Mouse (Mus musculus) small intestine, adult 2 months (tissue): Measurements from ENCODE around the gene Ptpn13. TPM values are rescaled to one million over a fixed set of nuclear protein-coding genes. Genes with fewer than 3 reads are reported as not detected.

Experiments used
- H3K27ac ChIP-seq: fragments of 200-500 bp; 2 replicates; pipeline ENCODE4 v1.5.1; 2012; ENCODE audit warnings: low read depth, low read length, control low read depth, inconsistent platforms; ENCODE audit not compliant: insufficient read depth
- H3K27me3 ChIP-seq: fragments of 200-500 bp; 2 replicates; pipeline ENCODE4 v1.6.1; 2012; ENCODE audit warnings: mild to moderate bottlenecking, moderate library complexity, low read length, inconsistent platforms; ENCODE audit not compliant: control insufficient read depth, insufficient read depth
- H3K36me3 ChIP-seq: fragments of 200-500 bp; 2 replicates; pipeline ENCODE4 v1.6.1; 2012; ENCODE audit warnings: mild to moderate bottlenecking, low read length, control low read depth, inconsistent platforms; ENCODE audit not compliant: control insufficient read depth, insufficient read depth
- H3K4me1 ChIP-seq: fragments of 200-500 bp; 2 replicates; pipeline ENCODE4 v1.6.1; 2012; ENCODE audit warnings: low read length, inconsistent platforms, mixed read lengths; ENCODE audit not compliant: control insufficient read depth, insufficient read depth, insufficient read length
- H3K4me3 ChIP-seq: fragments of 200-500 bp; 2 replicates; pipeline ENCODE4 v1.5.1; 2012; ENCODE audit warnings: low read depth, mild to moderate bottlenecking, control low read depth, inconsistent platforms, low read length, moderate library complexity
- CTCF ChIP-seq: fragments of 200-500 bp; IDR thresholded peaks from 2 replicates; pipeline ENCODE4 v1.5.1; 2012; ENCODE audit warnings: low read depth, mild to moderate bottlenecking, control low read depth, inconsistent platforms, low read length, moderate library complexity, mixed read lengths; ENCODE audit not compliant: insufficient replicate concordance, insufficient read length; ENCODE audit errors: extremely low read depth
- POLR2A ChIP-seq: fragments of 200-500 bp; IDR thresholded peaks from 2 replicates; pipeline ENCODE4 v1.6.1; 2012; ENCODE audit warnings: low read depth, mild to moderate bottlenecking, control low read depth, inconsistent platforms, low read length, moderate library complexity
- WGBS: fragments of 180-500 bp; shearing (Covaris S2); methylation state at CpG from one replicate; pipeline ENCODE4 v1.1.7; 2018; 5-methylcytosine and 5-hydroxymethylcytosine counted together
- polyA plus RNA-seq: library from polyadenylated mRNA; depleted of rRNA; stranded (reverse); fragments of >200 nt; gene quantifications from 2 replicates; pipeline ENCODE4 v1.2.3, GENCODE M21; 2012

Gene Ptpn13
- polyA plus RNA-seq, 1 experiment, result 1.2 TPM

- no peaks in the 10 kb centered on the region for H3K36me3 ChIP-seq
- H3K27me3 ChIP-seq, result no peaks in the 10 kb centered on the region
- H3K4me1 ChIP-seq, result peaks cover 5% of the 10 kb centered on the region; the same call in 1 of the 2 replicates
- no peak overlapping the region for H3K4me3 ChIP-seq
- H3K27ac ChIP-seq, result no peak overlapping the region
- 80% methylated on average over 7 of the region's 7 CpGs for WGBS
- TF ChIP-seq CTCF, result no peak
- TF ChIP-seq POLR2A, result no peak
Observed at GRCm38 (mm10) chr5:103384021-103384420, 41.0 kb upstream of the Ptpn13 start.

- Histone ChIP-seq H3K36me3 (no peaks in the 10 kb centered on the region), H3K27ac (no peak overlapping the region), H3K4me3 (no peak overlapping the region), H3K27me3 (no peaks in the 10 kb centered on the region), H3K4me1 (peaks cover 5% of the 10 kb centered on the region; the same call in 1 of the 2 replicates)
- no peak for TF ChIP-seq POLR2A
- TF ChIP-seq CTCF, result no peak
- WGBS, result 17% methylated on average over 8 of the region's 8 CpGs
Observed at GRCm38 (mm10) chr5:103387540-103388026, 37.4 kb upstream of the Ptpn13 start.

GRCm38 (mm10) chr5:103389415-103389814, 35.6 kb upstream of the Ptpn13 start:
- Histone ChIP-seq H3K4me3 (no peak overlapping the region), H3K4me1 (peaks cover 5% of the 10 kb centered on the region; the same call in 1 of the 2 replicates), H3K27ac (no peak overlapping the region), H3K36me3 (no peaks in the 10 kb centered on the region), H3K27me3 (no peaks in the 10 kb centered on the region)
- 82% methylated on average over 5 of the region's 5 CpGs for WGBS
- TF ChIP-seq CTCF (no peak), POLR2A (no peak)

- Histone ChIP-seq H3K27me3 (no peaks in the 10 kb centered on the region), H3K4me3 (no peak overlapping the region), H3K36me3 (no peaks in the 10 kb centered on the region), H3K4me1 (no peaks in the 10 kb centered on the region), H3K27ac (no peak overlapping the region)
- 30% methylated on average over 4 of the region's 4 CpGs for WGBS
- TF ChIP-seq CTCF (no peak), POLR2A (no peak)
Observed at GRCm38 (mm10) chr5:103393220-103393619, 31.8 kb upstream of the Ptpn13 start.

GRCm38 (mm10) chr5:103393752-103394151, 31.2 kb upstream of the Ptpn13 start:
- TF ChIP-seq POLR2A (no peak), CTCF (no peak)
- Histone ChIP-seq H3K27me3 (no peaks in the 10 kb centered on the region), H3K4me1 (no peaks in the 10 kb centered on the region), H3K4me3 (no peak overlapping the region), H3K36me3 (no peaks in the 10 kb centered on the region), H3K27ac (no peak overlapping the region)
- 74% methylated on average over 16 of the region's 16 CpGs for WGBS

- H3K4me3 ChIP-seq, result no peak overlapping the region
- no peak for TF ChIP-seq POLR2A
- TF ChIP-seq CTCF, result no peak
- no peaks in the 10 kb centered on the region for H3K4me1 ChIP-seq
- H3K27ac ChIP-seq, result no peak overlapping the region
- no peaks in the 10 kb centered on the region for H3K36me3 ChIP-seq
- no peaks in the 10 kb centered on the region for H3K27me3 ChIP-seq
- WGBS, result 94% methylated on average over 5 of the region's 5 CpGs
Observed at GRCm38 (mm10) chr5:103395683-103396082, 29.3 kb upstream of the Ptpn13 start.

GRCm38 (mm10) chr5:103397429-103397828, 27.6 kb upstream of the Ptpn13 start:
- H3K27ac ChIP-seq, result no peak overlapping the region

More at GRCm38 (mm10) chr5:103397429-103397828, 27.6 kb upstream of the Ptpn13 start:
- WGBS, result 79% methylated on average over 4 of the region's 4 CpGs
- H3K4me3 ChIP-seq, result no peak overlapping the region
- no peaks in the 10 kb centered on the region for H3K36me3 ChIP-seq
- no peaks in the 10 kb centered on the region for H3K27me3 ChIP-seq
- H3K4me1 ChIP-seq, result no peaks in the 10 kb centered on the region
- TF ChIP-seq POLR2A (no peak), CTCF (no peak)
